Mouse (Mus musculus): ENCODE results near the gene Ttc30a1.

DNA sequence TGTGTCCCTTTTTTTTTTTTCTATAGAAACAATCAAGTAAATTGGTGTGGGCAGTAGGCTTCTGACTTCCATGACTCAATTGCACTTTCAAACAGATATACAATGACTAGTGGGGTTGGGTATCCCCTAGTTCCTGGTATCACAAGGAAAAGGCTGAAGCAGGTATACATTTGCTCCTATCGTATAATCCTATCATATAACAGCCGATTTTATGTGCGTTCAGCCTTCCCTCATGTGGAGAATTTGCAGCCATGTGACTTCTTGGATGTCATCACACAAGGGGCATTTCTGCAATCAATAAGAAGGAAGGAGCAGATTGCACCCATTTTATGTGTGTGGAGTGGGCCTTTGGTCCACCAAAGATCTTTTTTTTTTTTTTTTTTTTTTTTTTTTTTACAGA is 1.3 kb upstream of the Ttc30a1 start:
- no peak for TF ChIP-seq CTCF (IDR thresholded peaks at IDR 0.05; ENCODE audit: low read depth, low read length)
- no peak for TF ChIP-seq POLR2A (IDR thresholded peaks at IDR 0.05; ENCODE audit: borderline replicate concordance, low read depth, low read length)

All from bone marrow macrophage, adult 2 months (primary cell).